Mouse (Mus musculus): ENCODE data around the gene Synpo2. TPM values are rescaled to one million over a fixed set of nuclear protein-coding genes. Genes with fewer than 3 reads are reported as not detected.

Gene Synpo2
- total RNA-seq, 1 experiment from 2014 or later, result 6.6 TPM

DNA sequence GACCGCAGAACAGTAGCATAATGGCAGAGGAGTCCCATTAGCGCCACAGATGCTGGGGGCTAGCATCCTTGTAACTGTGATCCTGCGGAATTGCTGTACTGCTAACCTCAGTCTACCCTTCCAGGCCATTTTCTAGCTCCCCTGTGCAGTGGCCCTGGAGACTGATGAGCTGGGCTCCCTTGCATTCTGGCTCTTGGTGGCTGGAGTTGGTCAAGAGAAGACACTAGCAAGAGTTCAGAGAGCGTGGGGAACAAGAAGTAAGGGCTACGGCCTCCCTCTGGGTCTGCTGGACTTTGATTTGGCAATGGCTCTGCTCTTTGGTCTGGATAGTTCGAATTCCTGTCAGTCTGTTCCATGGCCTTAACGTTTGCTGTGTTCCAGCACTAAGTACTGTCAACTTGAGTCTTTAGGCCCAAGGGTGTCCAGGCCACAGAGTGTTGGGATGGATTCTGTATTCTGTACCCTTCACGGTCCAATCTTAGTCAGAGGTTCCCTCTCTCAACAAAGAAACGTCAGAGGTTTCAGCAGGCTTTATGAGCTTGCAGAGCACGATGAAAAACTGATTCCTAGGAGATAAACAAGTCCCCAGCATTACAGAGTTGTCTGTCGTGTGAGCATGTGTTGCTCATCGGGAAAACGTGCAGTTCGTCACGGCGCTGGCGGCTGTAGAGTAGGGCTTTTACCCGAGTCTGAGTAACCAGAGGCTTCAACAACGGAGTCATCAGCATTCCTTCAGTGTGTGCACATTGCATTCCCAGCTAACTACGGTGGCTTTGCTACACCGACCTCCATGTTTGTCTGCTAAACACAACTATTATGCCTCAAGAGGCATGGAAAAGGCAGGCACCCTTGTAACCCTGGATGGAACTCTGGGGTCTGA, 113.6 kb downstream of the Synpo2 start:
- ATAC-seq (replicated peaks in 1 of 2; ENCODE audit: insufficient read depth in 1 of 2, low FRiP score in 2 of 2, low TSS enrichment in 1 of 2, low read depth in 1 of 2, poor library complexity in 2 of 2, severe bottlenecking in 2 of 2), result no peak

DNA sequence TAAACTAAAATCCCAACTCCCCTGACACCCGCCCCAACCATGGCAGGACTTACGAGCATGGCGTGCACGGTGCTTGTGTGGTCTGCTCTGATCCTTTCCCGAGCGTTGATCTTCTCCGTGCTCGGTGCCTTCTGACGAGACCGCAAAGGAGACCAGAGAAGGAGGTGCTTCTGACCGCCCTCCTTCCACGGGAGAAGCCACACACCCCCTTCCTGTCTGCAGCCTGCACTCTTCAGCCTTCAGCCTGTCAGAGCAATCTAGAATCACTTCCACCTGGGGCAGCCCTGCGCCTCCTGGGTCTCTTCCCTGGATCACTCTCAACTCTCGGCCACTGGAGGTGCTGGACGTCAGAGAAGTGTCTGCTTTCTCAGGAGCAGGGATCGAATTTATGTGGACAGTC, 119.0 kb downstream of the Synpo2 start:
- ATAC-seq (replicated peaks in 1 of 2; ENCODE audit: insufficient read depth in 1 of 2, low FRiP score in 2 of 2, low TSS enrichment in 1 of 2, low read depth in 1 of 2, poor library complexity in 2 of 2, severe bottlenecking in 2 of 2), result peak; percentile 55 to 66

DNA sequence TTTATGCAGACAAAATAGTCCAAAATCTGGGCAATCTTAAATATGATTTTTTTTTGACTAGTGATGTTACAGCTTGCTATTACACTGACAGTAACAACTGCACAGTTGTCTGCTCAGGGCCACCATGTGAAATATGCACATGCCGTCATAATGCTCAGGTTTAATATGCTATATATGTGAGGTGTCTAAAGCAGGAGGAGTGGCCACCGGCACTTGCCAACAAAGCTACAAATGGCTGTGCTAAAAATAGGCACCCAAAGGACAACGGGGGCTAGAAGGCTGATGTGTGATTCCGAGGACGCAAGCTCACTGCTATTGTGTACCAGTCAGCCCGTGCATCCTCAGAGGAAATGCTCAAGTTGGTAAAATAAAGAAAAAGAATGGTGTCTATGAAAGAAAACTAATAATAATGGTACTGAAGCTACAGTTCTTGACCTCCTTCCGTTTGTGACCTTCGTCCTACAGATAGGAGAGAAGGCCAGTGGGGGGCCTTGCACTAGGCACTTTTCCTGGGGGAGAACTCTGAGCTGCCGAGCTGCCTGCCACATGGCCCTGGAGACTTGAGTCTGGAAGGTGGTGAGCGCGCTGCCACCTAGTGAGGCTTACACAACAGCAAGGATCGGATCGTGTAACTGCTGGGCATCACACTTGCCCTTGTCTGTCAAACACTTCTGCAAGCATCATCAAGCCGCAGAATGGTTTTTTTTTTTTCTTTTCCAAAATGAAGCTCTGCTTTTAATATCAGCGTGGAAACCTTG, 120.0 kb downstream of the Synpo2 start:
- ATAC-seq (replicated peaks in 1 of 2; ENCODE audit: insufficient read depth in 1 of 2, low FRiP score in 2 of 2, low TSS enrichment in 1 of 2, low read depth in 1 of 2, poor library complexity in 2 of 2, severe bottlenecking in 2 of 2), result peak; percentile 52 to 73

DNA sequence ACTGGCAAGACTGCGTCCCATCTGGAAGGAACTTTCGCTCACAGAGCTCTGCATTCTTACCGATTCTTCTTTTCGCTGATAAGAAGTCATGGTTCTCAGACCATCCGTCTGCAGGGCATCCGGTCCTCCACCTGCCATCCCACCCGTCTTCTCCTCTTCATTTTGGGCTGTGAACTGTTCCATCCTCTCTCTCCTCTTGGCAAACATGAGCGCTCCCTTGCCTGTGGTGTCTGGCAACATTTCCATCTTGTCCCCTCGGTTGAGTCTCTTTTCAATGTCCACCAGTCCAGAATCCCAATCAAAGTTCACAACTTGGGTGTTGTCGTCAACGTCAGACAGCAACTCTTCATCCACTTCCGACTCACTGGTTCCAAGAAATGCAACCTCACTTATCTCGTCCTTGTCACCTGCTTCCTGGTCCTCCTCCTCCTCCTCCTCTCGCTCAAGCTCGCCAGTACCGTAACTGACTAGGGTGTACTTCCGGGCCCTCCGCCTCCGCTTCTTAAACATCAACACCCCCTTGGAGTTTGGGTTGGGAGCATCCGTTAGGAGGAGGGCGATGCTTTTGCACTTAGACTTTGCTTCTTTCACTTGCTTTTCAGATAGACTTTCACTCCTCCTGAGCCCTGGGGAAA, 121.8 kb downstream of the Synpo2 start:
- no peak for ATAC-seq (replicated peaks in 1 of 2; ENCODE audit: insufficient read depth in 1 of 2, low FRiP score in 2 of 2, low TSS enrichment in 1 of 2, low read depth in 1 of 2, poor library complexity in 2 of 2, severe bottlenecking in 2 of 2)

DNA sequence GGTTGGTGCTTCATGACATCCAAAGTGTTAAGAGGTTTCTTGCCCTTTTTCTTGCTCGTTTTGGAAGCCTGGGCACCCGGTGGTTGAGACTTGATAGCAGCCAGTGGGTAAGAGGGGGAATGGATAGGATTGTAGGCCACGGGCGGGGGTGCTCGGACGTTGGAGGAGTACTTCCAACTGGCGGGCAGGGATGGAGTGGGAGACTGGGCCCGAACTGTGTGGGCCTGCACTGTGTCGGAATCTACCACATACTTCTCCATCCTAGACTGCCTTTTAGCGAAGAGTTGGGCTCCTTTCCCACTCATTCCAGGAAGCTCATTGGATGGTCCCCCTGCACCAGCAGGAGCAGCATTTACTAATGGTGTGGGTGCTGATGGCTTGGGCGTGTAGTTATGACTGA, 123.2 kb downstream of the Synpo2 start:
- no peak for ATAC-seq (replicated peaks in 1 of 2; ENCODE audit: insufficient read depth in 1 of 2, low FRiP score in 2 of 2, low TSS enrichment in 1 of 2, low read depth in 1 of 2, poor library complexity in 2 of 2, severe bottlenecking in 2 of 2)

DNA sequence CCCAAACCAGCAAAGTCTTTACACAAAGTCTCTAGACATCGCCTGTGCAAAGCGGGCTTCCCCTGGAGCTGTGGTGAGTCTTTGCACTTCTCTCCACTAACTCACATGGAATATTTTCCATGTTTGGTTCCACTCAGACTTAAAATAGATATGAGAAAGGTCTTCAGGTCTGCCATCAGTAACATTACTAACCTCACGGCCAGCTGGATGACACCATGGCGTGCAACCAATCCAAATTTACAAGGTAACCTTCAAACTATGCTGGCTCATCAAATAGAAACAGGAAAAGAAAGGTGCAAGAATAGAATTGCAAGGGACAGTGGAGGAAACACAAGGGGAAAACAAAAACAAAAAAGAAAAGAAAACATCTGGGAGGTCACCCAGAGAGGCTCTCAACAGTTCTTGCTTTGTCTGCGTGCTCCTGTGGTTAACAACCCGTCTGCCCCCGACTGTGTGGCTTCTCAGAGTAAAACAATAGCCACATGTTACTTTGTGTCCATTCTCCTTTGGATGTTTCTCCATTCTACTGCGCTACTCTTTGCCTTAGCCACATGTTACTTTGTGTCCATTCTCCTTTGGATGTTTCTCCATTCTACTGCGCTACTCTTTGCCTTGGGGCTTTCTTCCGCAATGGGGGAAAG, 124.8 kb downstream of the Synpo2 start:
- no peak for ATAC-seq (replicated peaks in 1 of 2; ENCODE audit: insufficient read depth in 1 of 2, low FRiP score in 2 of 2, low TSS enrichment in 1 of 2, low read depth in 1 of 2, poor library complexity in 2 of 2, severe bottlenecking in 2 of 2)

DNA sequence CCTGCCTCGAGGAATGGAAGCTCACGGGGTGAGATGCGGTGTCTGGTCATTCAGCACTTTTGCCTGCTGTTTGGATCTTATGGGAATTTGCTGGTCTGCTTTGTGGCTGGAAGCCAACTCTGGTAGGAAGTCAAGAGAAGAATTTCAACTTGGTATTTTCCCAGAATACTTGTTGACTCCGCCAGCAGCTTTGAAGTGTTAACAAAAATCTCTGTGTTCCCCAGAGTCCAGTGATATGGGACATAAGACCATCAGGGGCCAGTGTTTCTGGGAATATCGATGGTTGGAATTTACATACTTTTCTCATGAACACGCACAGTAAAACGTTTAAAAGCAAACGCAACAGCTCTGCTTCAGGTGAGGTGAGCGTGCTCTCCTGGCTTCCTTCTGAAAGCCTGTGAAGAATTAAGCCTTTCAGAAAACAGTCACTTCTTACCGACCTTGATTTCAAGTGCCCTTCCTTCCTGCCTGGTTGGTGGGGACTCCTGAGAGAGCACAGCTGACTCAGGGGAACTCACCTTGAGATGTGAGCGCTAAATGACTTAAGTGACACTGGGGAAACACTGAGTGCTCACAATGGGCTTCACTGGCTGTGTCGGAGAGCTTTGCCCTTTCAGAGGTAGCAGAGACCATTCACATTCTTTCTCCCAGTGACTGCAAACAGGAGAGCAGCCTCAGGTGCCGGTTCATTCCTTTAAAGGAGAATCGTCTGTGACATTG, 128.0 kb downstream of the Synpo2 start:
- no peak; a peak in 1 of 4 replicates for ATAC-seq (replicated peaks in 1 of 2; ENCODE audit: insufficient read depth in 1 of 2, low FRiP score in 2 of 2, low TSS enrichment in 1 of 2, low read depth in 1 of 2, poor library complexity in 2 of 2, severe bottlenecking in 2 of 2)

DNA sequence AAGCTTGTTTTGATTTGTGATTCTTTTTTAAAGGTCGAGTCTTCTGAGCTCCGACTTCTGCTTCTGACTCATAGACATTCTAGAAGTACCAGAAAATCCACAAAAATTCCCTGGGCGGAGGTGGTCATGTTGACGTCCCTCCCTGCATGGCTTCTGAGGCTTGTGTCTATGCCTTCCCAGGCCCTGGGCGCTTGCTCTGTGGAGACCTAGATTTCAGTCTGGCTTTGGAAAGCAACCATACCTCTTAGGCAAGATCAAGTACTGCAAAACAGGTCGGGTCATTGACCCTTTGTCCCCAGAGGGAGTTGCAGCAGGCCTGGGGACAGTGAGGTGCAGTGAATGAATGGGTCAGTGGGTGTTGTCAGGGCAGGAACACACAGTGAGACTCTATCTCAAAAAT, 131.6 kb downstream of the Synpo2 start:
- ATAC-seq (replicated peaks in 1 of 2; ENCODE audit: insufficient read depth in 1 of 2, low FRiP score in 2 of 2, low TSS enrichment in 1 of 2, low read depth in 1 of 2, poor library complexity in 2 of 2, severe bottlenecking in 2 of 2), result no peak

DNA sequence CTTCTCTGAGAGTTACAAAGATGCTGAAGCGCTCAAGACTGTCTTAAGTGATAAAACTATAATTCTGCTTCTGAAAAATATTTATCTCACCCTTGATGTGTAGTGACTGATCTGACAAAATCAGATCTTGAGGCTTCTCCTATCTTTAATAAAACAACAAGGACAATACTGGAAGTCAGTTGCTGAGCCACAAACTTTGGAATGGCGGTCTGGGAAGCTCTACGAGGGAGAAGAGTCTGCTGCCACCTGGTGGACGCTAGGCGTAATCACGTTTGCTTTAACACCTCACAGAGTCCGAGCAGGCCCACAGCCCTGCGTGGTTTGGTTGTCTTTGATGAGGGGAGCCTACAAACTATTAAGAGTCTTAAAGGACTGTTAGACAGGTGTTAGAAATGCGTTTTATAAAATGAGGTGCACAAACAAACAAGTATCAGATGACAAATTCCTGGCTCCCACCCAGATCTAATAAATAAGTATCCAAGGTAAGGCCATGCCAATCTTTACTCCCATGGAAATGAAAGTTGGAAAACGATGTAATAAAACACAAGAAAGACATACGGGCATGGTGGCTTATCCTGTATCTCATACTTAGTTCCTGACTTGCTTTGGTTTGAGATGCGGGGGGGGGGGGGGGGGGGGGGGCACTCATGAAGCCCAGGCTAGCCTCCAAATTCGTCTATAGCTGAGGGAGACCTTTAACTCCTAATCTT, 132.6 kb downstream of the Synpo2 start:
- ATAC-seq (replicated peaks in 1 of 2; ENCODE audit: insufficient read depth in 1 of 2, low FRiP score in 2 of 2, low TSS enrichment in 1 of 2, low read depth in 1 of 2, poor library complexity in 2 of 2, severe bottlenecking in 2 of 2), result peak; percentile 89 to 90

DNA sequence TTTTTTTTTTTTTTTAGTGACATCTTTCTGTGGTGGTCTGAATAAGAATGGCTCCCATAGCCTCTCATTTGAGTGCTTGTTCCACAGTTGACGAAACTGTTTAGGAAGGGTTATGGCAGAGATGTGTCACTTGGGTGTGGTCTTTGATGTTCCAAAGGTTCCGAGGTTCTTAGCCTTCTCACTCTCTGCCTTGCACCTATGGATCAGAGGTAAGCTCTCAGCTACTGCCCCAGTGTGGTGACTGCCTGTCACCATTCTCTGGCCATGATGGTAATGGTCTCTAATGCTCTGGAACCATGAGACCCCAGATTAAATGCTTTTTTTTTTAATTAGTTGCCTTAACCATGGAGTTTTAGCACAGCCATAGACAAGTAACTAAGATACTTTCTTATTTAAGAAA, 134.2 kb downstream of the Synpo2 start:
- no peak for ATAC-seq (replicated peaks in 1 of 2; ENCODE audit: insufficient read depth in 1 of 2, low FRiP score in 2 of 2, low TSS enrichment in 1 of 2, low read depth in 1 of 2, poor library complexity in 2 of 2, severe bottlenecking in 2 of 2)

DNA sequence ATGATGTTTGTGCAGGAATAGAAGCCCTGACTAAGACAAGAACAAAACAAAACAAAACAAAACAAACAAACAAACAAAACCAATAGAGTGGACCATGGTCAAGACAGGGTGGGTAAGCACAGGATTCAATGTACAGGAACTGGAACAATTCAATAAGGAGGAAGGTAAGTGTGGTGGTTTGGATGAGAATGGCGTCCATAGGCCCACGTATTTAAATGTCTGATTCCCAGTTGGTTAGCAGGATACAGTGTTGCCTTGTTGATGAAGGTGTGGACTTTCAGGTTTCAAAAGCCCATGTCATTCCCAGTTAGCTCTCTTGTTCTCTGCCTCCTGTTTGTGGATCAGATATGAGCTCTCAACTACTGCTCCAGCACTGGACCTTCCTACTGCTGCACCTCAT, 140.8 kb downstream of the Synpo2 start:
- no peak for ATAC-seq (replicated peaks in 1 of 2; ENCODE audit: insufficient read depth in 1 of 2, low FRiP score in 2 of 2, low TSS enrichment in 1 of 2, low read depth in 1 of 2, poor library complexity in 2 of 2, severe bottlenecking in 2 of 2)

DNA sequence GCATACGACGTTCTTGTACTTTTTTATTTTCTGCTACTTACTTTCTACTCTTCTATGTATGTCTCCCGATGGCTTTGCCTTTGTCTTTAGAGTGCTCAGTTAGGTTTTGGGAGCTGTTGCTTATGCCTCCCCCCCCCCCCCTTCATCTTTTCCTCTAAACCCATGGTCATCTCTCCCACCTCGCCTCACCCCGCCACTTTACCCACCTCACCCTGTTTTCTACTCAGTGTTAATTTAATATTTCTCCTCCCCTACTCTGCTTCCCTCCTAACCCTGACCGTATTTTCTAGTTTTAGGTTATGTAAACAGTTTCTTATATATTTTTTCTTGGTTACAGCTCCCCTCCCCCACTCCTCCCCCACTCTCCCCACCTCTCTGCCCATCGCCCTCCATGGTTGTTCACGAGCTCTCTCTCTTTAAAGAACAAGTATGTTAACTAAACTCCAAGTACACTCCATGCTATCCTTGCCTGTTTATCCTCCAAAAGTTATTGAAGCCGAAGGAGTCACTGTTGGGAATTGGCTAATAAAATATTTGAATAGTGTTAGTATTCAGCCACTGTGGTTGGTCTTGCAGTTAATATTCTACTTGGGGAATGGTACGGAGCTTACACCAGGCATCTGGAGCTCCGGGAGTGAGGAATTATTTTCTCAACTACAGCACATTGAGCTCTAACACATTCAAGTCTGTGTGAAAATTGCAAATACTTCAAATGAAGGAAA, 142.1 kb downstream of the Synpo2 start:
- no peak for ATAC-seq (replicated peaks in 1 of 2; ENCODE audit: insufficient read depth in 1 of 2, low FRiP score in 2 of 2, low TSS enrichment in 1 of 2, low read depth in 1 of 2, poor library complexity in 2 of 2, severe bottlenecking in 2 of 2)

DNA sequence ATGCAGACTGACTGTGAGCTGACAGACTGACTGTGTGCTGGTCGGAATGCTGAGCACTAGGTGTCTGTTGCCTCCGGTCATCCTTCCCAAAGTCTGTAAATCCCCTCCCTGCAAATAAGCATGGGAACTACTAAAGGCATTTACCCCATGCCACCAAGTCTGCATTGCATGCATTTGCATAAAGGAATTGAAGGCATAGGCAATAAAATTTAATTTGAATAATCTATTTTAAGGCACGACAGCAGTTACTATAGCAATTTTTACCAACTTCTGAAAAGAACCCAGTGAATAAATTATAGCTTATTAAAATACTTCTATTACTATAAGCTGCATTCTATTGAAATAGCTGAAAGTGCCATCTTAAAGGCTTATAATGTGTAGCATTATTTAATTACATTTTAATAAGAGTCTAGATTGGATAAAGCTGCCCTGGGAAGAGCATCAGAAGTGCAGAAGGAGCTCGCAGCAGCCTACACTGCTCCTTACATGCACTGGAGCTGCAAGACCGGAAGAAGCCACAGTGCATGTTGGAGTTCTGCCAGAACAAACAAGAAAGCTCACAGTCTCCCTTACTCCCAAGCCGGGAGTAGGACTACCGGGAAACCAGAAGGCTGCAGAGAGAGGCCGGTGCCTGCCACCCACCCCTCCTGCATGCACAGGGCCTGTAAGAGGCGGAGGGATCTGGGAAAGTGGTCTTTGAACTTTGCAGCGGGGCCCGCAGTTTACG, 142.9 kb downstream of the Synpo2 start:
- ATAC-seq (replicated peaks in 1 of 2; ENCODE audit: insufficient read depth in 1 of 2, low FRiP score in 2 of 2, low TSS enrichment in 1 of 2, low read depth in 1 of 2, poor library complexity in 2 of 2, severe bottlenecking in 2 of 2), result no peak

DNA sequence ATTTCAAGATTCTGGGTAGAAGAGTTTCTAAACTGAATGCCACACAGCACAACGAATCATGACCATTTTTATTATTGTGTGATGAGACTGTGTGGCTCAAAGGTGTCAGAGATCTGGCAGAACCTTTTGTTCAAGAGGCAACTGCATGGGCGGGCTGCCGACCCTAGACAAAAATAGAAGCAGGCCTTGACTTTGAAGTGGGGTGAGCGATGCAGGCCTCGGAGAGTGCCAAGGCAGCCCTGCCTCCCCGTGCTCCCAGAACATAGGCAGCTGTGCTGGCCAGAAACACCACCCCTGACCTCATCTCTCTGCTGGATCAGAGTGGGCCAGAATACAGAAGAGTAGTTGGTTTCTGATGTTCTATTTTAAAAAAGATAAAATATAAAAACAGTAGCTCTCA, 143.5 kb downstream of the Synpo2 start:
- ATAC-seq (replicated peaks in 1 of 2; ENCODE audit: insufficient read depth in 1 of 2, low FRiP score in 2 of 2, low TSS enrichment in 1 of 2, low read depth in 1 of 2, poor library complexity in 2 of 2, severe bottlenecking in 2 of 2), result no peak; a peak in 1 of 4 replicates

DNA sequence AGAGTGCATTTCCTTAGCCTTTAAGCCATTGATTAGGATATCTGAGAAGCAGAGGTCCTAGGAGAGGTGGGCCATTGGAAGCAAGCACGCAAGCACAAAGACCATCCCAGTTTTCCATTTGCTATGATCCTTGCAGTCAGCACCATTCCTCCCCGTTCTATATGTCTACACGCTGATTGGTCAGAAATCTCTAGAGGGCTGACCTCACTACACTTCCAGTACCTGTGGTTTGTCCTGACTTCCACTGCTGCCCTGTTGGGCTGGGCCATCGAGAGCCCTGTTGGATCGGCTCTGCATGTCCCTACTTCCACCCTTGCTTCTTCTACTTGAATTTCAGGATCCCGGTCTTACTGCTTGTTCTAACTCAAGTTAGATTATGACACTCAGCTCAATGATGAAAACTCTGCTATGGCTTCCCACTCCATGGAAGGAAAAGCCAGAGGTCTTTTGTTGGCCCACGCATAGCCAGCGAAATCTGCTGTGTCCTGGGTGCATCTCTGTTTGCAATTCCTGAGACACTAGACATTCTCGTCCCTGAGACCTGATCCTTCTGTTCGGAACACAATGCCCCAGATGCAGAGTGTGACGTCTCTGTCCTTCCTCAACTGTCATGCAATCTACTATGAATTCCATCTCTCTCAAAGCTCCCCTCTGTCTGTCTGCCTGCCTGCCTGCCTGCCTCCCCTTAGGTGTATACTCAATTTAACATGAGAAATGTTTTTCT, 146.5 kb downstream of the Synpo2 start:
- no peak for ATAC-seq (replicated peaks in 1 of 2; ENCODE audit: insufficient read depth in 1 of 2, low FRiP score in 2 of 2, low TSS enrichment in 1 of 2, low read depth in 1 of 2, poor library complexity in 2 of 2, severe bottlenecking in 2 of 2)
